Mouse (Mus musculus): ENCODE results near the gene Nol10.

DNA sequence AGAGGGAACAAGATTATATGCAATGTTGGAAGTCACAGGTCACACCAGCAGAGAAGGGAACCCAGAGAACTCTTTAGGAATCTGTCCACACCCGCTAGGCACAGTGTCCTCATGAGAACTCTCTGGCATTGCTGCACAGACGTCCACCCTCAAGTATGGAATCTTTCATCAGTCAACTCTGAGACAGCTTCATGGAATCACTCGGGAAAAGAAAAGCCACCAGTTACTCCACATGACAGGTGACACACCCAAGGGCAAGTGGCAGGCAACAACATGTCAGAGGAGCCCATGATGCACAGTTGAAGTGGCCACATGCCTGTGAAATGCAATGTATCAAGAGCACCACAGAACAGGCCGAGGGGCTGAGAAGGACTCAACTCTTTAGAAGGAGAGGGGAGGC lies 30.3 kb upstream of the Nol10 start:
- TF ChIP-seq POLR2AphosphoS5 (IDR thresholded peaks at IDR 0.05; ENCODE audit: borderline replicate concordance, low read depth, low read length), result no peak
- TF ChIP-seq ZNF384 (IDR thresholded peaks at IDR 0.05; ENCODE audit: low read depth, low read length), result no peak
- TF ChIP-seq EP300 (IDR thresholded peaks at IDR 0.05; ENCODE audit: low read depth in 1 of 2, low read length in 2 of 2), result no peak
- TF ChIP-seq CTCF (IDR thresholded peaks at IDR 0.05 in 2 of 3, conservative IDR thresholded peaks at IDR 0.05 in 1 of 3; ENCODE audit: control insufficient read depth in 1 of 3, insufficient read depth in 1 of 3, low read depth in 2 of 3, low read length in 3 of 3, poor library complexity in 1 of 3, severe bottlenecking in 1 of 3), result no peak
- TF ChIP-seq RCOR1 (IDR thresholded peaks at IDR 0.05; ENCODE audit: low read depth, low read length), result no peak

All from MEL (cell line).